Mouse (Mus musculus) olfactory bulb, adult 2 months (tissue): Measurements from ENCODE around the gene Fbxw9. TPM values are rescaled to one million over a fixed set of nuclear protein-coding genes. Genes with fewer than 3 reads are reported as not detected.

Experiments
- H3K27ac ChIP-seq: fragments of 200-500 bp; 2 replicates; pipeline ENCODE4 v1.5.1; 2012; ENCODE audit warnings: low read depth, low read length; ENCODE audit not compliant: insufficient read depth
- H3K4me1 ChIP-seq: fragments of 200-500 bp; 2 replicates; pipeline ENCODE4 v1.6.1; 2012; ENCODE audit warnings: low read length; ENCODE audit not compliant: control insufficient read depth, insufficient read depth
- H3K4me3 ChIP-seq: fragments of 200-500 bp; 2 replicates; pipeline ENCODE4 v1.5.1; 2012; ENCODE audit warnings: mild to moderate bottlenecking, low read depth, low read length, moderate library complexity; ENCODE audit not compliant: insufficient read depth
- CTCF ChIP-seq: fragments of 200-500 bp; IDR thresholded peaks from 2 replicates; pipeline ENCODE4 v1.5.1; 2012; ENCODE audit warnings: low read depth, mild to moderate bottlenecking, low read length, moderate library complexity; ENCODE audit not compliant: insufficient read depth
- POLR2A ChIP-seq: fragments of 200-500 bp; IDR thresholded peaks from 2 replicates; pipeline ENCODE4 v1.6.1; 2012; ENCODE audit warnings: mild to moderate bottlenecking, low read depth, low read length, moderate library complexity; ENCODE audit not compliant: insufficient read depth
- WGBS: fragments of 180-500 bp; shearing (Covaris S2); methylation state at CpG from one replicate; pipeline ENCODE4 v1.1.7; 2018; 5-methylcytosine and 5-hydroxymethylcytosine counted together
- polyA plus RNA-seq: library from polyadenylated mRNA; stranded (reverse); fragments of >200 nt; gene quantifications from 2 replicates; pipeline ENCODE4 v1.2.4, GENCODE M21; 2012; ENCODE audit warnings: low replicate concordance; ENCODE audit not compliant: missing spikeins, insufficient read depth, insufficient read length

Gene Fbxw9
- polyA plus RNA-seq, 1 experiment, result not detected

GRCm38 (mm10) chr8:85067155-85067554 is 7.3 kb downstream of the Fbxw9 start:
- Histone ChIP-seq H3K4me3 (no peak overlapping the region), H3K27ac (no peak overlapping the region), H3K4me1 (peaks cover 2% of the 10 kb centered on the region)
- no peak for TF ChIP-seq CTCF
- TF ChIP-seq POLR2A, result no peak
- 98% methylated on average over 2 of the region's 2 CpGs for WGBS

GRCm38 (mm10) chr8:85067982-85068381 is 8.1 kb downstream of the Fbxw9 start, which contains the start of gene Gm5741:
Gm5741 (minus strand) TSS chr8:85067982.
- H3K4me3 ChIP-seq, result no peak within 1 kb of the TSS
- H3K27ac ChIP-seq, result no peak within 1 kb of the TSS
- no peak for TF ChIP-seq POLR2A
- no peak for TF ChIP-seq CTCF
- peaks cover 7% of the 10 kb centered on the region for H3K4me1 ChIP-seq

- TF ChIP-seq CTCF, result no peak
- no peak for TF ChIP-seq POLR2A
- Histone ChIP-seq H3K4me1 (peaks cover 10% of the 10 kb centered on the region), H3K27ac (peak overlapping the region; percentile 76), H3K4me3 (no peak overlapping the region)
- 78% methylated on average over 5 of the region's 5 CpGs for WGBS
Observed at GRCm38 (mm10) chr8:85071041-85071440, 11.2 kb downstream of the Fbxw9 start.

DNA sequence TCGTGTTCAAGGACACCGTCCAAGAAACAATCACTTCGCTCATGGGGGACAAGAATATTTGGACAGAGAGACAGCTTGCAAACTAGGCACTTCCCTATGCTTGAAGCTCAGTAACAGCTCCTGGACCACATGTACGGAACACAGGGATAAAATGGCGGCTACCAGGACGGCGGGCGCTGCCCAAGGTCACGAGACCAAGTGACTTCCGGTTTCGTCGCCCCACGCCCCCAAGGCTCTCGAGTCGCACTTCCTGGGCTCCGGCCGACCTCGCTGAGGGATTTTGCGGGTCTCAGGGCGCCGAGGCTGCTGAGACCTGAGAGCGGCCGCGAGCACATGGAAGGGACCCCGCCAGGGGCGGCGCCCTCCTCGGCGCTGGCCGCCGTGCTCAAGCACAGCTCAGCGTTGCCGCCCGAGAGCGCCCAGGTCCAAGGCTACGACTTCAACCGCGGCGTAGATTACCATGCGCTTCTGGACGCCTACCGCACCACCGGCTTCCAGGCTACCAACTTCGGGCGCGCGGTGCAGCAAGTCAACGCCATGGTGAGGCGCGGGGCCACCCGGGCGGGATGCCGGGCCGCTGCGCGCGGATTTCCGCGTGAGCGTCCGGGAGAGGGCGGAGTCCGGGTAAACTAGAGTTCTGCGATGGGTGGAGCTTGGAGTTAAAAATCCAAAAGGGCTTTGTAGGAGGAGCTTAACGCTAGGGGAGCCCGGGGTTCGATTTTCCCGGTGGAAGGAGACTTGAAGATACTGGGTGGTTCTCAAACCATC is 11.8 kb downstream of the Fbxw9 start, which contains the start of gene Dhps:
TSS of gene Dhps (plus strand) at position 244 of the 768 bp plus-strand sequence.
- H3K27ac ChIP-seq, result peak within 1 kb of the TSS; percentile 78

GRCm38 (mm10) chr8:85072364-85072929 is 12.6 kb downstream of the Fbxw9 start:
- peaks cover 10% of the 10 kb centered on the region for H3K4me1 ChIP-seq

More for the DNA sequence above, 11.8 kb downstream of the Fbxw9 start, which contains the start of gene Dhps:
- Histone ChIP-seq H3K4me3 (peak within 1 kb of the TSS; percentile 80), H3K4me1 (peaks cover 10% of the 10 kb centered on the region)
- under 1% methylated on average over 68 of the region's 68 CpGs for WGBS
- TF ChIP-seq POLR2A (peak; percentile 56), CTCF (0 out of 2 replicates have a peak, but pooled peaks have one; percentile 19)

DNA sequence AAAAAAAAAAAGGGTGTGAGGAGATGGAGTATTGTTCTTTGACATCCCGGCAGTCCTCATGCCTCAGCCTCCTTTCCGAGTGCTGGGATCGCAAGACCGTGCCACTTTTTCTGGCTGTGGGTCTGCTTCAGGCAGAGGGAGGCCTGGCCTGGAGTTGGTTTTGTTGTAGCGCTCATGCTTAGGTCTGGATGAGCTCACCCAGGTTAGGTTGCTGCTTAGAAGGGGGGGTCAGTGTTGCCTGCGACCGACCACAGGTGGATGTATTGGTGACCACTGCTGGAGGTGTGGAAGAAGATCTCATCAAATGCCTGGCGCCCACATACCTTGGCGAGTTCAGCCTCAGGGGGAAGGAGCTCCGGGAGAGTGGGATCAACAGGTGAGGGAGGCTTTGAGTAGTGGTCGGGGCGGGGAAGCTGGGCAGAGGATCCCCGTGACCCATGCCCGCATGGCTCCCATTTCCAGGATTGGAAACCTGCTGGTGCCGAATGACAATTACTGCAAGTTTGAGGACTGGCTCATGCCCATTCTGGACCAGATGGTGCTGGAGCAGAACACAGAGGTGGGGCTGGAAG is 13.3 kb downstream of the Fbxw9 start:
- Histone ChIP-seq H3K27ac (no peak overlapping the region), H3K4me1 (peaks cover 10% of the 10 kb centered on the region), H3K4me3 (no peak overlapping the region)
- TF ChIP-seq POLR2A (no peak), CTCF (no peak)
- WGBS, result 91% methylated on average over 15 of the region's 15 CpGs

More at GRCm38 (mm10) chr8:85072364-85072929, 12.6 kb downstream of the Fbxw9 start:
- TF ChIP-seq POLR2A (no peak), CTCF (no peak)
- Histone ChIP-seq H3K4me3 (peak overlapping the region; percentile 80), H3K27ac (no peak overlapping the region; the same call in 1 of the 2 replicates)
- 20% methylated on average over 9 of the region's 9 CpGs for WGBS

GRCm38 (mm10) chr8:85074167-85074566 is 14.3 kb downstream of the Fbxw9 start:
- H3K27ac ChIP-seq, result no peak overlapping the region
- H3K4me3 ChIP-seq, result no peak overlapping the region
- H3K4me1 ChIP-seq, result peaks cover 10% of the 10 kb centered on the region
- TF ChIP-seq CTCF, result no peak
- no peak for TF ChIP-seq POLR2A
- 90% methylated on average over 10 of the region's 10 CpGs for WGBS

DNA sequence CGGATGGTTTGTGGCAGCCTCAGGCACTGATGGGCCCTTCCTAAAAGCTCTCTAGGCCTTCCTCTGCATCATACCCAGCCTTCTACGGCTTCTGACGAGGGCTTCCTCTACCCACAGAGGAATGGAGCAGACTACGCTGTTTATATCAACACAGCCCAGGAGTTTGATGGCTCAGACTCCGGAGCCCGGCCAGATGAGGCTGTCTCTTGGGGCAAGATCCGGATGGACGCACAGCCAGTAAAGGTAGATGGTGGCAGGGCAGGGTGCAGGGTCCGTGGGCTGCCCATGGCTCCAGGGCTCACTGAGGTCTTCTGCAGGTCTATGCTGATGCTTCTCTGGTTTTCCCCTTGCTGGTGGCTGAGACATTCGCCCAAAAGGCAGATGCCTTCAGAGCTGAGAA is 14.8 kb downstream of the Fbxw9 start:
- TF ChIP-seq POLR2A, result no peak
- no peak for TF ChIP-seq CTCF
- Histone ChIP-seq H3K4me1 (peaks cover 13% of the 10 kb centered on the region), H3K4me3 (no peak overlapping the region), H3K27ac (no peak overlapping the region)
- WGBS, result 96% methylated on average over 10 of the region's 10 CpGs

- Histone ChIP-seq H3K4me3 (no peak overlapping the region), H3K27ac (no peak overlapping the region), H3K4me1 (peaks cover 16% of the 10 kb centered on the region)
- whole genome bisulfite sequencing, result 74% methylated on average over 9 of the region's 9 CpGs
- TF ChIP-seq POLR2A (no peak), CTCF (0 out of 2 replicates have a peak, but pooled peaks have one; percentile 5)
Observed at GRCm38 (mm10) chr8:85076001-85076400, 16.1 kb downstream of the Fbxw9 start.
